Mouse (Mus musculus) left cerebral cortex, adult 11 months (tissue): ENCODE results near the gene Syngr4.

Experiments used
- DNase-seq: peaks from one replicate; pipeline ENCODE4 v3.0.0; 2022; ENCODE audit warnings: low spot score

Syngr4 gene

GRCm38 (mm10) chr7:45865925-45866910, 30.3 kb downstream of the Syngr4 start:
- peak; percentile 74 for DNase-seq

GRCm38 (mm10) chr7:45864435-45864834, 32.1 kb downstream of the Syngr4 start:
- DNase-seq, result no peak

GRCm38 (mm10) chr7:45862804-45863203, 33.7 kb downstream of the Syngr4 start:
- no peak for DNase-seq

GRCm38 (mm10) chr7:45859008-45859407, 37.5 kb downstream of the Syngr4 start:
- DNase-seq, result no peak

- no peak for DNase-seq
Measured at GRCm38 (mm10) chr7:45856950-45857901, 39.3 kb downstream of the Syngr4 start.

- DNase-seq, result no peak
Measured at GRCm38 (mm10) chr7:45853089-45853488, 43.4 kb downstream of the Syngr4 start.

GRCm38 (mm10) chr7:45850661-45851060, 45.9 kb downstream of the Syngr4 start:
- DNase-seq, result no peak

- no peak for DNase-seq
Measured at GRCm38 (mm10) chr7:45848447-45849027, 48.0 kb downstream of the Syngr4 start.

GRCm38 (mm10) chr7:45842950-45843744, 53.4 kb downstream of the Syngr4 start:
- no peak for DNase-seq
